Mouse (Mus musculus): ENCODE measurements around the gene Fancg. TPM values are rescaled to one million over a fixed set of nuclear protein-coding genes. Genes with fewer than 3 reads are reported as not detected.
A peak's percentile ranks its signal among the peaks of the same experiment; 100 is the strongest.

Gene Fancg
- polyA plus RNA-seq, 1 experiment from 2014 or later = 11.5 TPM

- 13% methylated on average over 12 of the region's 12 CpGs for WGBS (ENCODE audit: insufficient replicate concordance)
- H3K9ac ChIP-seq (ENCODE audit: low read depth, low read length) = no peak overlapping the region
- H3K27me3 ChIP-seq (ENCODE audit: control insufficient read depth, insufficient read depth, low read length) = no peaks in the 10 kb centered on the region
- peaks cover 5% of the 10 kb centered on the region for H3K4me1 ChIP-seq (ENCODE audit: control insufficient read depth, insufficient read depth, low read length)
- H3K4me3 ChIP-seq (ENCODE audit: low read depth, low read length) = no peak overlapping the region
- no peaks in the 10 kb centered on the region for H3K9me3 ChIP-seq (replicated peaks; ENCODE audit: control insufficient read depth, low read length)
- H3K36me3 ChIP-seq (ENCODE audit: control insufficient read depth, insufficient read depth, low read length) = no peaks in the 10 kb centered on the region
- no peak for ATAC-seq (replicated peaks; ENCODE audit: insufficient number of reproducible peaks, low FRiP score, low TSS enrichment)
- peak overlapping the region; percentile 36 for H3K4me2 ChIP-seq
- no peak overlapping the region for H3K27ac ChIP-seq (ENCODE audit: low read depth, low read length)
Measured at GRCm38 (mm10) chr4:42965039-42965719, 45.1 kb downstream of the Fancg start.

- H3K36me3 ChIP-seq (ENCODE audit: control insufficient read depth, insufficient read depth, low read length) = no peaks in the 10 kb centered on the region
- ATAC-seq (replicated peaks; ENCODE audit: insufficient number of reproducible peaks, low FRiP score, low TSS enrichment) = no peak
- H3K27me3 ChIP-seq (ENCODE audit: control insufficient read depth, insufficient read depth, low read length) = no peaks in the 10 kb centered on the region
- H3K9me3 ChIP-seq (replicated peaks; ENCODE audit: control insufficient read depth, low read length) = no peaks in the 10 kb centered on the region
- H3K4me2 ChIP-seq = no peak overlapping the region
- H3K4me1 ChIP-seq (ENCODE audit: control insufficient read depth, insufficient read depth, low read length) = peaks cover 15% of the 10 kb centered on the region
- H3K27ac ChIP-seq (ENCODE audit: low read depth, low read length) = no peak overlapping the region
- 78% methylated on average over 2 of the region's 2 CpGs for WGBS (ENCODE audit: insufficient replicate concordance)
- no peak overlapping the region for H3K4me3 ChIP-seq (ENCODE audit: low read depth, low read length)
- no peak overlapping the region for H3K9ac ChIP-seq (ENCODE audit: low read depth, low read length)
Measured at GRCm38 (mm10) chr4:42963480-42963879, 46.8 kb downstream of the Fancg start.

- H3K27ac ChIP-seq (ENCODE audit: low read depth, low read length) = no peak overlapping the region
- H3K4me1 ChIP-seq (ENCODE audit: control insufficient read depth, insufficient read depth, low read length) = peaks cover 22% of the 10 kb centered on the region
- H3K9me3 ChIP-seq (replicated peaks; ENCODE audit: control insufficient read depth, low read length) = no peaks in the 10 kb centered on the region
- peaks cover 7% of the 10 kb centered on the region; the same call in 1 of the 2 replicates for H3K36me3 ChIP-seq (ENCODE audit: control insufficient read depth, insufficient read depth, low read length)
- no peak overlapping the region for H3K4me3 ChIP-seq (ENCODE audit: low read depth, low read length)
- H3K4me2 ChIP-seq = no peak overlapping the region
- 30% methylated on average over 4 of the region's 4 CpGs for WGBS (ENCODE audit: insufficient replicate concordance)
- H3K27me3 ChIP-seq (ENCODE audit: control insufficient read depth, insufficient read depth, low read length) = no peaks in the 10 kb centered on the region
- ATAC-seq (replicated peaks; ENCODE audit: insufficient number of reproducible peaks, low FRiP score, low TSS enrichment) = no peak
- no peak overlapping the region for H3K9ac ChIP-seq (ENCODE audit: low read depth, low read length)
Measured at GRCm38 (mm10) chr4:42961592-42961991, 48.7 kb downstream of the Fancg start.

GRCm38 (mm10) chr4:42959382-42959781 lies 50.9 kb downstream of the Fancg start:
- Histone ChIP-seq H3K4me1 (ENCODE audit: control insufficient read depth, insufficient read depth, low read length) (peaks cover 24% of the 10 kb centered on the region), H3K27ac (ENCODE audit: low read depth, low read length) (peak overlapping the region; percentile 78), H3K27me3 (ENCODE audit: control insufficient read depth, insufficient read depth, low read length) (no peaks in the 10 kb centered on the region), H3K36me3 (ENCODE audit: control insufficient read depth, insufficient read depth, low read length) (peaks cover 7% of the 10 kb centered on the region; the same call in 1 of the 2 replicates), H3K9ac (ENCODE audit: low read depth, low read length) (0 out of 2 replicates have a peak overlapping the region, but pooled peaks have one; percentile 12), H3K4me3 (ENCODE audit: low read depth, low read length) (no peak overlapping the region), H3K4me2 (no peak overlapping the region), H3K9me3 (replicated peaks; ENCODE audit: control insufficient read depth, low read length) (no peaks in the 10 kb centered on the region)
- no peak for ATAC-seq (replicated peaks; ENCODE audit: insufficient number of reproducible peaks, low FRiP score, low TSS enrichment)
- 64% methylated on average over 4 of the region's 4 CpGs for WGBS (ENCODE audit: insufficient replicate concordance)

GRCm38 (mm10) chr4:42958942-42959341 lies 51.4 kb downstream of the Fancg start:
- 35% methylated on average over 8 of the region's 8 CpGs for WGBS (ENCODE audit: insufficient replicate concordance)
- H3K27ac ChIP-seq (ENCODE audit: low read depth, low read length) = peak overlapping the region; percentile 78
- no peak overlapping the region for H3K9ac ChIP-seq (ENCODE audit: low read depth, low read length)
- H3K4me1 ChIP-seq (ENCODE audit: control insufficient read depth, insufficient read depth, low read length) = peaks cover 26% of the 10 kb centered on the region
- H3K4me3 ChIP-seq (ENCODE audit: low read depth, low read length) = no peak overlapping the region
- H3K4me2 ChIP-seq = no peak overlapping the region
- H3K27me3 ChIP-seq (ENCODE audit: control insufficient read depth, insufficient read depth, low read length) = no peaks in the 10 kb centered on the region
- ATAC-seq (replicated peaks; ENCODE audit: insufficient number of reproducible peaks, low FRiP score, low TSS enrichment) = peak; percentile 50; the same call in 1 of the 2 replicates
- no peaks in the 10 kb centered on the region for H3K9me3 ChIP-seq (replicated peaks; ENCODE audit: control insufficient read depth, low read length)
- peaks cover 7% of the 10 kb centered on the region; the same call in 1 of the 2 replicates for H3K36me3 ChIP-seq (ENCODE audit: control insufficient read depth, insufficient read depth, low read length)

- Histone ChIP-seq H3K9me3 (replicated peaks; ENCODE audit: control insufficient read depth, low read length) (no peaks in the 10 kb centered on the region), H3K4me1 (ENCODE audit: control insufficient read depth, insufficient read depth, low read length) (peaks cover 35% of the 10 kb centered on the region), H3K27ac (ENCODE audit: low read depth, low read length) (peak overlapping the region; percentile 78; the same call in 1 of the 2 replicates), H3K9ac (ENCODE audit: low read depth, low read length) (0 out of 2 replicates have a peak overlapping the region, but pooled peaks have one; percentile 43), H3K4me2 (no peak overlapping the region), H3K4me3 (ENCODE audit: low read depth, low read length) (no peak overlapping the region), H3K36me3 (ENCODE audit: control insufficient read depth, insufficient read depth, low read length) (peaks cover 7% of the 10 kb centered on the region; the same call in 1 of the 2 replicates), H3K27me3 (ENCODE audit: control insufficient read depth, insufficient read depth, low read length) (no peaks in the 10 kb centered on the region)
- 80% methylated on average over 8 of the region's 8 CpGs for WGBS (ENCODE audit: insufficient replicate concordance)
- no peak for ATAC-seq (replicated peaks; ENCODE audit: insufficient number of reproducible peaks, low FRiP score, low TSS enrichment)
Measured at GRCm38 (mm10) chr4:42957979-42958378, 52.3 kb downstream of the Fancg start.

GRCm38 (mm10) chr4:42957306-42957705 lies 53.0 kb downstream of the Fancg start:
- no peaks in the 10 kb centered on the region for H3K9me3 ChIP-seq (replicated peaks; ENCODE audit: control insufficient read depth, low read length)
- no peak overlapping the region for H3K9ac ChIP-seq (ENCODE audit: low read depth, low read length)
- peaks cover 7% of the 10 kb centered on the region; the same call in 1 of the 2 replicates for H3K36me3 ChIP-seq (ENCODE audit: control insufficient read depth, insufficient read depth, low read length)
- WGBS (ENCODE audit: insufficient replicate concordance) = 83% methylated on average over 11 of the region's 11 CpGs
- peaks cover 41% of the 10 kb centered on the region for H3K4me1 ChIP-seq (ENCODE audit: control insufficient read depth, insufficient read depth, low read length)
- H3K4me3 ChIP-seq (ENCODE audit: low read depth, low read length) = no peak overlapping the region
- ATAC-seq (replicated peaks; ENCODE audit: insufficient number of reproducible peaks, low FRiP score, low TSS enrichment) = no peak
- H3K27ac ChIP-seq (ENCODE audit: low read depth, low read length) = no peak overlapping the region
- H3K27me3 ChIP-seq (ENCODE audit: control insufficient read depth, insufficient read depth, low read length) = no peaks in the 10 kb centered on the region
- no peak overlapping the region for H3K4me2 ChIP-seq

GRCm38 (mm10) chr4:42956581-42956980 lies 53.7 kb downstream of the Fancg start:
- ATAC-seq (replicated peaks; ENCODE audit: insufficient number of reproducible peaks, low FRiP score, low TSS enrichment) = no peak
- 92% methylated on average over 17 of the region's 17 CpGs for WGBS (ENCODE audit: insufficient replicate concordance)
- H3K4me1 ChIP-seq (ENCODE audit: control insufficient read depth, insufficient read depth, low read length) = peaks cover 48% of the 10 kb centered on the region

GRCm38 (mm10) chr4:42955200-42955599 lies 55.1 kb downstream of the Fancg start:
- Histone ChIP-seq H3K4me3 (ENCODE audit: low read depth, low read length) (no peak overlapping the region), H3K36me3 (ENCODE audit: control insufficient read depth, insufficient read depth, low read length) (peaks cover 7% of the 10 kb centered on the region; the same call in 1 of the 2 replicates), H3K27me3 (ENCODE audit: control insufficient read depth, insufficient read depth, low read length) (no peaks in the 10 kb centered on the region), H3K4me2 (no peak overlapping the region), H3K9ac (ENCODE audit: low read depth, low read length) (no peak overlapping the region), H3K27ac (ENCODE audit: low read depth, low read length) (no peak overlapping the region), H3K9me3 (replicated peaks; ENCODE audit: control insufficient read depth, low read length) (no peaks in the 10 kb centered on the region), H3K4me1 (ENCODE audit: control insufficient read depth, insufficient read depth, low read length) (peaks cover 59% of the 10 kb centered on the region)
- ATAC-seq (replicated peaks; ENCODE audit: insufficient number of reproducible peaks, low FRiP score, low TSS enrichment) = no peak
- WGBS (ENCODE audit: insufficient replicate concordance) = 86% methylated on average over 3 of the region's 3 CpGs

More at GRCm38 (mm10) chr4:42956581-42956980, 53.7 kb downstream of the Fancg start:
- no peak overlapping the region for H3K4me2 ChIP-seq
- H3K9me3 ChIP-seq (replicated peaks; ENCODE audit: control insufficient read depth, low read length) = no peaks in the 10 kb centered on the region
- no peaks in the 10 kb centered on the region for H3K27me3 ChIP-seq (ENCODE audit: control insufficient read depth, insufficient read depth, low read length)
- H3K27ac ChIP-seq (ENCODE audit: low read depth, low read length) = no peak overlapping the region
- peaks cover 7% of the 10 kb centered on the region; the same call in 1 of the 2 replicates for H3K36me3 ChIP-seq (ENCODE audit: control insufficient read depth, insufficient read depth, low read length)
- H3K4me3 ChIP-seq (ENCODE audit: low read depth, low read length) = no peak overlapping the region
- H3K9ac ChIP-seq (ENCODE audit: low read depth, low read length) = no peak overlapping the region

All from heart, embryonic 11.5 days (tissue).